Mouse (Mus musculus): ENCODE measurements at regions not wholly inside any gene's neighbourhood (a gene's known extent, or its start where the extent isn't known, plus 50 kb on each side); places are given as distances from the start of the nearest gene placed in this dataset.

DNA sequence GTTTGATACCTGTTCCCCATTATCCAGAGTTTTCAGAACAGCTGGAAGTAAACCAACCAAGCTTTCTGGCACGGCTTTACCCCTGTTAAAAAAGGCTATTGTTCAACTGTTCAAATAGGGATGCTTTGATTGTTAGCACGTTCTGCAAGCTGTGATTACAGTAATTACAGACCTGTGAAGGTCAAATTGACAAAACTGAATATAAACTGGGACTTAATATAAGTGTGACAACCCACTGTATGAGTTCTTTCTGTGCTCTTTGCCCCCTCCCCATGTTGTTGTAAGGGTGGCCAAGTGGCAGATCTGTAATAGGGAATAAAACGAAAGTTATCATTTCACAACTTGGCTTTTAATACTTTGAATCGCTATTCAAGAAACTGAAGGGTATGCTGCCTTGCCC is 105.0 kb upstream of the 4933415F23Rik start:
- DNase-seq, result no peak

DNA sequence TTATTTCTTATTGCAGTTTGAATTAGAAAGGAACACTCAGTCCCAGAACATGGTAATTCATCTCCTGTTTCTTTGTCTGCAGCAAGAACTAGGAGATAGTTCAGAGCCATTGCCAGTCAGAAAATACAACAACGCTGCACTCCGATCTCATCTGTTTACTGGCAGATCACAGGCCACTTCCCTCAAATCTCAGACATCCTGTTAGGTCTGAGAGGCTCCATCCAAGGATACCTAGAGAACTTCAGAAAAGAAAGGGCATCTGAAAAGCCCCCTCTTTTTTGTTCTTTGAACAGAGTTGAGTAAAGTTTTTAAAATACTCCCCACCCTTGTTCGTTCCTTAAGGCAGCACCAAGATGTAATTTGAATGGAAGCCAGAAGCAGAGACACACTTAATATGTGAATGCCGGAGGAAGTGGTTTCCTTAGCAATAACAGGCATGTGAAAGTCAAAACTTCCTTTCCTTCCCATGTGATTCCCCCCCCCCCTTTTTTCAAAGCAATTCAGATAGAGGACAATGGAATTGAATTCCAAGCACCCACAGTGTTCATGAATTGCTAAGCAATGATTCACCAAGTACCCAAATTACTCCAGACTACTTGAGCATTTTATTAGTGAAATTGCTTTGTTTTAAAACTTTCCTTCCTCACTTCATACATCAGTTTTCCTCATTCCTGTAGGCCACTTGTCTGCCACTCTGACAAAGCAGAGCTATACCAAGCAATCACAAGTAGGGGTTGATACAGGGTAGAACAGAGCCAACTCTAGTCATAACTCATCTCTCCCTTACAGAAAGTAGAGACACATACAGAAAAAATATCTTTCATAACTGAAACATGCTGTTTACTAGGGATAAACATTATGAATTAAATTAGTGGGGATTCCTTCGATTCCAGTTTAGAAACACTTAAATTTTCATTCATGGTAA is 100.7 kb upstream of the 4933415F23Rik start:
- DNase-seq, result peak; percentile 39

GRCm38 (mm10) chr1:23200460-23200859 is 98.4 kb upstream of the 4933415F23Rik start:
- DNase-seq, result peak; percentile 32

- no peak for DNase-seq
Observed at GRCm38 (mm10) chr1:23190316-23191005, 88.4 kb upstream of the 4933415F23Rik start.

- no peak for DNase-seq
Observed at GRCm38 (mm10) chr1:23189790-23190189, 87.7 kb upstream of the 4933415F23Rik start.

DNA sequence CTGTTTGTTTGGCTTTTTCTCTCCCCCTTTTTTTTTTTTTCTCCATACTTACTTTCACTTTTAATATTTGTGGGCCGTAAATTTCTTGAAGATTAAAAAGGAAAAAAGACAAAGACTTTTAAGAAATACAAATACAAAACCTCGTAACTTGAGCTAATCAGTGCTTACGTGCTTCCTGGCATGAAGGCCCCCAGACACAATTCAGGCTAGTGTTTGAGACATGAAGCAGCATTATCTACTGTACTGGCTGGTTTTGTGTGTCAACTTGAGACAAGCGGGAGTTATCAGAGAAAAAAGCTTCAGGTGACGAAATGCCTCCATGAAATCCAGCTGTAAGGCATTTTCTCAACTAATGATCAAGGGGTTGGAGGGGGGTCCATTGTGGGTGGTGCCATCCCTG is 86.2 kb upstream of the 4933415F23Rik start:
- DNase-seq, result no peak

GRCm38 (mm10) chr1:23187446-23188206 is 85.6 kb upstream of the 4933415F23Rik start:
- DNase-seq, result peak; percentile 12

DNA sequence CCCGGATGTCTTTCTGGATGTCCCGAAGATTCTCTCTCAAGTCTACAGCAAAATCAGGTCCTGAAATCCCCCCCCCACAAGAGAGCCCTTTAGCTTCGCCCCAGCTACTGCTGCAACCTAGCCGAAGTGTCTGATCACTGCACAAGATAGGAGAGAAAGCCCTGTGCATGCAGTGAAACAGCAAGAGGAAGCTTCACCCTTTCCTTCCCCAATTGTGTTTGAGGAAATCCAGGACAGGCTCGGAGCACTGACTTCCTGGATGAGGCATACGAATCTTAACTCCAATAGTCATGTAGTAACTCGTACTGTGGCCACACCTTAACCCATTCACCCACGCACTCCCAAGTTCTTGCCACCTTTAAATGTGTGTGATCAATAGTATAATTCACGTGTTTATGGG is 82.7 kb upstream of the 4933415F23Rik start:
- peak; percentile 40 for DNase-seq

- no peak for DNase-seq
Observed at GRCm38 (mm10) chr1:23182541-23182940, 80.5 kb upstream of the 4933415F23Rik start.

GRCm38 (mm10) chr1:23178335-23178974 is 76.4 kb upstream of the 4933415F23Rik start:
- no peak for DNase-seq

DNA sequence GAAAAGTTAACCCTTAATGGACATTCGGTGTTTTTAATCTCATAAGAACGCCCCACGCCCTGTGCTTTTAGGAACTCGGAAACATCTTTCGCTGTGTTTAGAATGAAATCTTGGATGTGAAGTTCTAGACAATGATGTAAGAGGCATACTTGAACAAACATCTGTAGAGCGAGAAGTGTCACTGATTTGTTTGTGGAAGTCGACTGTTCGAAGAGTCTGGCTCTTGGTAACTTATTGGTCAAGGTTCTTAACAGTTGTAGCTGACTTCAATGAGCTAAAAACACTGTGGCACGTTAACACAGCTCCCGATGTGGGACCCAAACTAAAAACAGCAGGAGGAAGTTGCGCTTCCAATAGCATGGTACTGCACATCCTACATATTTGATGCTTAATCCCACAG is 72.0 kb upstream of the 4933415F23Rik start:
- no peak for DNase-seq

- peak; percentile 49 for DNase-seq
Observed at GRCm38 (mm10) chr1:23173054-23173802, 71.2 kb upstream of the 4933415F23Rik start.

DNA sequence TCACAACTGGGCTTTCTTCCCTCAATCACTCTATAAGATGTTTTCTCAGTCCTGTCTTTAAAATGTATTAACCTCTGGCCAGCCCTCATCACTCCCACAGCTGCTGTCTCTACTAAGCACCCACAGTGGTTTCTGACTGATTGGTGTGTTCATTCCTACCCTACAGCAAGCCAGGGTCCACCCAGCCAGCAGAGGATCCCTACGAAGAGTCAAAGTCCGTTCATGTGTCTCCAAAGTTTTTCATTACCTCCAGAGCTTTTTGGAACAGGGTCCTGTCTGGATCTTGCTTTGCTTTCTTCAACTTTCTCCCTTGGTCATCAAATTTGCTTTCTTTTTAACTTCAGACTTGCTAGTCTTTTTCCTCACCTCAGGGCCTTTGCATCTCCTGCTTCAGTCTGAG is 69.3 kb upstream of the 4933415F23Rik start:
- DNase-seq, result no peak

GRCm38 (mm10) chr1:23170711-23171110 is 68.7 kb upstream of the 4933415F23Rik start:
- DNase-seq, result no peak

GRCm38 (mm10) chr1:23168504-23168903 is 66.5 kb upstream of the 4933415F23Rik start:
- DNase-seq, result no peak

DNA sequence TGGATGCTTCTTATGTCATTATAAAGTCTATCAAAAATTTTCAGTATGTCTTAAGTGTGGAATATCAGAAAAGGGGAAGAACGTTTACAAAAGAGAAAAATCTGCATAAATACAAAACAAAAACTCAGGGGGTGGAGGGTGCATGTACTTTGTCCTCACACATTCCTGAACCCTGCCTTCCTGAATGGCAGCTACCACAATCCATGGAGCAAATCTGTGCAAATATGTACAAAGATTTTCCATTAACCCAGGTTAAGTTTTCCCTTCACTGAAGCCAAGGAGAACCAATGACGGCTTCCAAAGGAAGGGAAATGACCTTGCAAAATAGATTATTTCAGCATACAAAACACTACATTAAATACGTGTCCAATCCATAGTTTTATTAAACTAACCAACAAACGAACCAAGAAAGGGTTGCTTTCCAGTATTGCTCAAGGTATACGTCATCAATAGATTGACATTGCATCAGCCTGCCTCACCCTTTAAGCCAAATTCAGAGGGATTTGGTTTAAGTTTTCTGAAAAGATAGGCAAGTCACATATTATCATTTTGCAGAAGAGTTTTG is 61.4 kb upstream of the 4933415F23Rik start:
- peak; percentile 30 for DNase-seq

DNA sequence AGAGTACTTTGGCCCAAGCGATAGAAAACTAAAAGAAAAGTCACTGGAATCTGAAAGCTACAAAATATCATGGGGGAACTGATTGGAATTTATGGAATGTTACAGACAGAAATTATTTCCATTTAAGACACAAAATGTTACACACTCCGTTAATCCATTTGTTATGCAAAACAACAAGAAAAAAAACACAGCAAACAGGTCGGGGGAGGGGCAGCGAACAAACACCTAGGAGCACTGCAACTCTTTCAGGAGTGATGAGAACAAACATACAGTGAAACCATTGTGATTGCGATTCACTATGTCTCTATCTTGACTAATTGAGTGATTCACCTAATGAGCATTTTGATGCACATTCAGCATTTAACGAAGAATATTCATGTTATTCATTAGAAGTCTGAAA is 60.7 kb upstream of the 4933415F23Rik start:
- no peak for DNase-seq
